Mouse (Mus musculus) left cerebral cortex, adult 2 months (tissue): ENCODE data around the gene Sorcs2. TPM values are rescaled to one million over a fixed set of nuclear protein-coding genes. Genes with fewer than 3 reads are reported as not detected.

Experiments used
- DNase-seq, 2 experiments: peaks; one replicate each; pipeline ENCODE4 v3.0.0; 2021 to 2022; ENCODE audit warnings: low spot score in 2 of 2, mixed read lengths in 1 of 2; ENCODE audit errors: extremely low spot score in 1 of 2
- H3K27ac ChIP-seq: fragments of 200-600 bp; 2 replicates; pipeline ENCODE4 v1.8.1; 2022
- H3K4me3 ChIP-seq: fragments of 200-600 bp; 2 replicates; pipeline ENCODE4 v1.8.1; 2022
- CTCF ChIP-seq: fragments of 200-600 bp; IDR thresholded peaks from 2 replicates; pipeline ENCODE4 v1.8.1; 2022; ENCODE audit warnings: antibody characterized with exemption, mild to moderate bottlenecking, moderate library complexity
- intact Hi-C: fragments of 180-260 bp; cut with DNase I; formaldehyde crosslinking; loops from one replicate; pipeline ENCODE4 v1.15.1; 2025
- microRNA-seq, 2 experiments: library from miRNA; unstranded; fragments of <30 nt; microRNA quantifications; one replicate each; pipeline ENCODE4 v1.2.0; 2021
- total RNA-seq, 2 experiments: library from RNA; stranded (reverse); gene quantifications; 2 replicates each; pipeline ENCODE4 v1.2.3; 2021

Sorcs2 gene
- total RNA-seq, 2 experiments from 2014 or later: 39.3 to 39.7 TPM

DNA sequence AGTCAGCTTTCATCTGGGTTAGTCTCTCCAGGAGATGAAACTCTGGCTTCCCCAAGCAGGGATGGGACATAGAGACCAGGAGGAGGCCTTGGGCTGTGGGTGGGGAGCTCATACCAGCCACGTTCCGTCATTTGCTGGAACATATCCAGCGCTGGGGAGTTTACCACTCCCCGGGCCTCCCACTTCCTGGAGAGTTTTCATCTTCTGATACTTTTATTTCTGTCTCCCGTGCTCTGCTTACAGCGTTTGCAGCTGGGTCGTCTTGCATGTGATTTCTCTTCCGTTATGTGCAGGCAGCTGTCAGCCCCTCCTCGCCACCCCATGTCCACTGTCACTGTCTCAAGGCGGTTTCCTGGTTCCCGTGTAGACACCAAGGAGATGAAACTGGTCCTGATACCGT lies 424.1 kb downstream of the Sorcs2 start:
- H3K4me3 ChIP-seq: no peak overlapping the region
- H3K27ac ChIP-seq: no peak overlapping the region
- no peak for TF ChIP-seq CTCF
- peak; percentile 35 to 45 for DNase-seq
- intact Hi-C loops: loop anchor here (5.0 to 10.0 kb wide), 2 partner anchors 226 to 389 kb away; partner anchors contain the start of gene Acox3

DNA sequence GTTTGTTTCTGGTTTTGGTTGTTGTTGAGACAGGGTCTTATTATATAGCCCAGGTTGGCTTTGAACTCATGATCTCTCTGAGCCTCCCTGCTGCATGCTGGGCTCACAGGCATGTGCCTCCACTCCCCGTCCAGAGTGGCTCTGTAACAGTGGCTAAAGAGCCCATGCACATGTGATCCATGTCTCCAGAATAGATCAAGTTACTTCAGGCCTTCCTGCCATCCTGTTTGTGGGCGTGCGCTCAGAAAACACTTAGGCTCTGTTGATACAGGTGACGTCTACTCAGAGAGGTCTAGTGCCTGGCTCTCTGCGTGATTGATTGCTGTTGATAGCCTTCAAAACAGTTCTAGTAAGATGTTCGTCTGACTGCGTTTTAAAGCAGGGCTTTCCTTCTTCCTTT lies 425.2 kb downstream of the Sorcs2 start:
- no peak for DNase-seq
- intact Hi-C loops: loop anchor here (1.0 to 10.0 kb wide), 4 partner anchors 79 to 388 kb away; partner anchors contain the start of genes Acox3 and Afap1
- TF ChIP-seq CTCF: no peak
- H3K4me3 ChIP-seq: no peak overlapping the region
- H3K27ac ChIP-seq: 0 out of 2 replicates have a peak overlapping the region, but pooled peaks have one; percentile 12

GRCm38 (mm10) chr5:35971841-35972578 lies 425.9 kb downstream of the Sorcs2 start:
- peak; percentile 49 to 75 for DNase-seq
- intact Hi-C loops: loop anchor here (1.0 to 10.0 kb wide), 4 partner anchors 79 to 387 kb away; partner anchors contain the start of genes Acox3 and Afap1
- Histone ChIP-seq H3K4me3 (no peak overlapping the region), H3K27ac (no peak overlapping the region; the same call in 1 of the 2 replicates)
- TF ChIP-seq CTCF: peak; percentile 97

DNA sequence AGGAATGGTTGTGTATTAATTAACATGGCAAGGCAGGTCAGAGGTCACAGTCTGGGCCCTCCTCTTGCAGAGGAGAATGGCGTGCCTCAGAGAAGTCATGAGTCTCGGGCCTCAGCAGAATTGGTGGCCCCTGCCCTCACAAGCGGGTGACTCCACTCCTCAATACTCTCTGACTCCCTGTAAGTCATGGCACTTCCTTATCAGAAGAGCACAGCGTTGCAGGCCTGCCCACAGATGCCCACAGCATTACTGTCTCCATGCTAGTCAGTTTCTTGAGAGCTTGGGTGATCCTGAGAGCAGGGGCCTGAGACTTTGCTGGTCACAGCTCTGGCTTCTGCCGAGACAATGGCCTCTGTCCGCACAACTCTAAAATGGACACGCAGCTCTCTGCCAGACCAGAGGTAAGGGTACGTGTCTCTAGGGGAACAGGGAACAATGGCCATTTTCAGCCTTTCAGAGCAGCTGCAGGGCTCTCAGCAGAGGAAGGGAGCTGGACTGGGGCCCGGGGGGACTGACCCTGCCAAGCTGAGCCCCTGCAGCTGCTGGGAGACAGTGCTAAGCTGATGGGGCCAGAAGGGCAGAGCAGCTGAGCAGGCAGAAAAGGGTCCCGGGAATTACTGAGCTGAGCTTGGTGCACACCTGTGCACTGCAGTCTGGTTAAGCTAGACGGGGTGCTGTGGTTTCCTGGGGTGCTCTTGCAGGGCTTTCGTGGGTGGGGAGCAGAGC lies 427.4 kb downstream of the Sorcs2 start:
- Histone ChIP-seq H3K4me3 (no peak overlapping the region), H3K27ac (peak overlapping the region; percentile 58; the same call in 1 of the 2 replicates)
- TF ChIP-seq CTCF: no peak
- peak in 1 of 2 experiments; percentile 45 for DNase-seq
- intact Hi-C loops: loop anchor here (5.0 to 10.0 kb wide), 2 partner anchors 223 to 386 kb away; partner anchors contain the start of gene Acox3

DNA sequence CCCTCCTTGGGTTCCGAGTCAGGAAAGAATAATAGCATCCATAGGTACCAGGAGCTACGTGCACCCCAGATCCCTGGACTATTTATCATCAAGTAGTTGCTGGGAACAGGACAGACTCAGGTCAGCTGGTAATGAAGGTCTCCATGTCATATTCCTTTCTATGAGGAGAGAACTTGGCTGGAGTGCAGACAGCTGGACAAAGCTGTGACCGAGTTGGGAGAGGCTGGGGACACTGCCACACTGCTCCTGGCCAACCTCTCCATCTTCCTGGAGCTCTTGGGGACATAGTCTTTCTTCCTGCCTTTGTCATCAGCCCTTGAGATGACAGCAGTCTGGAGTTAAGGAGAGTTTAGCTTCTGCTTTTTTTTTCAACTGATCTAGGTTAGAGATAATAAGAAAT lies 428.1 kb downstream of the Sorcs2 start:
- H3K27ac ChIP-seq: peak overlapping the region; percentile 58; the same call in 1 of the 2 replicates
- DNase-seq: no peak
- no peak for TF ChIP-seq CTCF
- H3K4me3 ChIP-seq: no peak overlapping the region
- intact Hi-C loops: loop anchor here (5.0 to 10.0 kb wide), 2 partner anchors 223 to 385 kb away; partner anchors contain the start of gene Acox3

Small RNA genes lying within 50 kb of the gene (microRNA-seq; reads per million reads assigned to microRNA genes)
- gene Mir7689: 683 to 772 reads per million in 2 experiments

Other genes with a start within 250 kb of the Sorcs2 start
- gene Psapl1, start 194.1 kb downstream of the Sorcs2 start, total RNA-seq: not detected
- 10 to 100 TPM; 21.0 to 22.4 TPM for gene Grpel1, start 66.9 kb upstream of the Sorcs2 start, total RNA-seq
- 10 to 100 TPM; 30.2 to 31.9 TPM for gene Tada2b, start 86.1 kb upstream of the Sorcs2 start, total RNA-seq
- gene Ccdc96, start 86.4 kb upstream of the Sorcs2 start, total RNA-seq: 1 to 10 TPM in 1 of 2 experiments, under 1 TPM in 1; 0.79 to 1.3 TPM
- 10 to 100 TPM; 82.0 to 82.4 TPM for gene Tbc1d14, start 195.1 kb upstream of the Sorcs2 start, total RNA-seq